Mouse (Mus musculus): ENCODE results near the gene BC016579.

Gene BC016579

GRCm38 (mm10) chr16:45653934-45654332 is at the start of gene BC016579:
Gene BC016579 (minus strand): TSS chr16:45654068.
- no peak for DNase-seq (ENCODE audit: low spot score in 2 of 2)

DNA sequence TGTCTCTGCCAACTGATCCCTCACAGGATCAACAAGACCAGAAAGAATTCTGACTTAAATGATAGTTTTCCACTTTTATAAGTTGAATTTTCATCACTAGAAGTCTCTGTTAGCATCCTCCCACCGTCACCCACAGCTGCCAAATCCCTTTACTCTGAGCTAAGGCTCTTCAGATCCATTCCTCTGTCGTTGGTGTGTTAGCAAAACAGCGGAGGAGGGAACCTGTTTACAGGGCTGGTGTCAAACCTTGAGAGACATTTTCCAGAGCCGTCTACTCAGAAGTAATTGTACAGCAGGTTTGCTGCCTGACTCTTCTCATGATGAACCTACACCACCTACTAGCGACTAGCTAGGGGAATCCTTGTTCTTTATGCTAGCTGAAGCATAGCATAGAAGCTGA is 45.4 kb upstream of the BC016579 start:
- no peak for DNase-seq (ENCODE audit: low spot score in 2 of 2)

DNA sequence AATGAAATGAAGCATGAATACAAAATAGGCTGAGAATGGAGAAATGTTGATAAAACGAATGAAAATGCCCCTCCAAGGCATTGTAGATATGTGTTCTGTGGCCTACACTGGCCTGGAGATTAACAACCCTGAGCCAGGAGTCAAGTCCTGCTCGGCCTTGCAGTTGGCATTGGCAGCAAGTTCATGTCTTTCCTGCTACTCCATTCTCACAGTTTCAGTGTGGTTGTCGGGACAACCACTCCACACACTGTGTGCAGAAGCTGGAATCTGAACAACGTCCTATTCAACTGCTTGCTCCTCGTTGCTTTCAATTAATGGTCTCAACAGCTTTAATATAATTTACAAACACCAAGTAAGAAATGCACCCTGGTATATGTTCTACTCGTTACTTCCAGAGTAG is 44.1 kb upstream of the BC016579 start:
- DNase-seq (ENCODE audit: low spot score in 2 of 2), result no peak

GRCm38 (mm10) chr16:45695445-45696160 is 41.7 kb upstream of the BC016579 start:
- DNase-seq (ENCODE audit: low spot score in 2 of 2), result no peak

DNA sequence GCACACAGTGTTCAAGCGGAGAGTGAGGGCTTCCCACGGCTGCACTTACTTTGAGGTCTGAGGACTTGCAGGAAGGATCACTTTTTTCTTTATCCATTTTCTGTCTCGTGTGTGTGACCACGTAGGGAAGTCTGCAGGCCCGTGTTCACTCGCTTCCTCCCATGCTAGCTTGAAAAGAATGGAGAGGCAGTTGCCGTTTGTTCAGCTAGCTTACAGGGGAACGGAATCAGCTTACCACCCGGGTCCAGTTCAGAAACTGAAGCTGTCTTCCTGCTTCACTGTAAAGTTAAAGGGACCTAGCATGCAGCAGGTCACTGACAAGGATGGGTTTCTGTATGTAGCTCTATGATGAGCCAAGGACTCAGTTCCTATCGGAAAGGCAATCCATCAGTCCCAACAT is 39.7 kb upstream of the BC016579 start, which contains the start of gene Tmprss7:
TSS of gene Tmprss7 (minus strand) at position 101 of the 400 bp plus-strand sequence.
- no peak for DNase-seq (ENCODE audit: low spot score in 2 of 2)

DNA sequence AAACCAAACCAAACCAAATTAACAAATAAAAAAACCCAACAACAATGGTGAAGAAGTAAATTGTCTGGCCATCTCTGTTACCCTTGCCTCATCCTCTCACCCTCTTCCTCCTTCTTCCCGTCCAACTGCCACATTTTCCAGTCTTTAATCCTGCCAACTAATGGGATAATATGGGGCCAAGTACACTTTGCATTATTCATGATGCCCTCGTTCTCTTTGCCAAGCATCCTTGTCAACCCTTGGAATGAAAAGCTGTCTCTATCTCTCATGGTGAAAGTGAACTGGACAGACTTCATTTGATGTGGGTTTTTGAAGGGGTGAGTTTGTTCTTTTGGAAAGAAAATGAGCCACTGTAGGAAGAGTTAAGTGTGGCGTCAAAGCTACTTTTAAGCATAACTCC is 39.0 kb upstream of the BC016579 start:
- DNase-seq (ENCODE audit: low spot score in 2 of 2), result no peak

GRCm38 (mm10) chr16:45690178-45690577 is 36.3 kb upstream of the BC016579 start:
- no peak for DNase-seq (ENCODE audit: low spot score in 2 of 2)

DNA sequence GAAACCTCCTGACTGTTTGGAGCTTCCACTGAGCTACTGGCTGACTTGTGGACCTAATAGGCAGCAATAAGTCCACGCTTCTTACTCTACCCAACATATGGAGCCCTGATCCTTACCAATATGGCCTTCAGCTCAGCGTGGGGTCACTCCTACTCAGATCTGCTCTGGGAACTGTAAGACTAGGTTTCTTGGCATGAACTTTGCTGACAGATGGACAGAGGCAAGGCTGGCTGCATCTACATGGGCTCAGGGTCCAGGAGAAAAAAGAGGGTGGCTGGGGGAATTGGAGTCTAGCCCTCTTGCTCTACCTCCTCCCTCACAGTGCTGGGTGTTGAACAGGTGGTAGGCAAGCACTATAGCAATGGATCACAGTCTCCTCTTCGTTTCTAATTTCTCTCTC is 33.0 kb upstream of the BC016579 start:
- no peak for DNase-seq (ENCODE audit: low spot score in 2 of 2)

DNA sequence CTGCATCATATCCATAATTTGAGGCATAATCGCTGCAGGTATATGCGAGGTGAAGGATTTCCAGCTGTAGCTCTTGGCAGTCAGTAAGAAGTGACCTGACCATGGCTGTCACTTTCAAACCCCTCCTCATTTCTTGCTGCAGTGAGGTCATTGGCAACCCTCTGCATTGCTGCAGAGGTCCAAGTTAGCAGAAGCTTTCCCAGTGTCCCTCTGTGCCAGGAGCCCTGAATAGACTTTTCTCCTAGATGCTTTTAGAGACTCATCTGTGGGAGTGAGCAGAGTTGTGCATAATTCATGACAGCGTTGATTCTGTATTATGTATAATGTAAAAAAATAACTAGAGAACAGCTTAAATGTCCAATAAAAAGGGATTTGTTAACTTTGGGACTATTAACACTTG is 31.4 kb upstream of the BC016579 start:
- no peak for DNase-seq (ENCODE audit: low spot score in 2 of 2)

GRCm38 (mm10) chr16:45684815-45685214 is 30.9 kb upstream of the BC016579 start:
- DNase-seq (ENCODE audit: low spot score in 2 of 2), result peak; percentile 43 to 63

DNA sequence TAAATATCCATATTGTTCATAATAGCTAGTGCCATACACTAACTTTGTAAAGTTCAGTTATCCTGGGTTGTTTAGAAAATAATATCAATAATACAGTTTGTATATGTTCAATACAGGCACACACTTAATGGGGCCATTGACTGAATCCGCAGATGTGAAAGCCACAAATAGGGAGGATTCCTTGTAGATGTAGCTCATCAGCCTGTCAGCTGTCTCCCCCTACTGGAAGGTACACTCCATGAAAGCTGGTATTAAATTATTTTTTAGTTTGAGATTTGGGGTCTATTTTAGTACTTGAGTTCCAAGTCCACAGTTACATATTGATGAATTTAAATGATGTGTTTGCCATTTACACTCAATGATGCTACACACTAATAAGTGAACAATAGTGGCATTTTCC is 22.6 kb upstream of the BC016579 start:
- no peak for DNase-seq (ENCODE audit: low spot score in 2 of 2)

- DNase-seq (ENCODE audit: low spot score in 2 of 2), result no peak
These were observed 16.1 kb upstream of the BC016579 start for GRCm38 (mm10) chr16:45670005-45670404.

- DNase-seq (ENCODE audit: low spot score in 2 of 2), result no peak
These were observed 14.3 kb upstream of the BC016579 start for GRCm38 (mm10) chr16:45668178-45668577.

- no peak for DNase-seq (ENCODE audit: low spot score in 2 of 2)
These were observed 12.3 kb upstream of the BC016579 start for GRCm38 (mm10) chr16:45666136-45666535.

- DNase-seq (ENCODE audit: low spot score in 2 of 2), result no peak
These were observed 8.5 kb upstream of the BC016579 start for GRCm38 (mm10) chr16:45662381-45662780.

DNA sequence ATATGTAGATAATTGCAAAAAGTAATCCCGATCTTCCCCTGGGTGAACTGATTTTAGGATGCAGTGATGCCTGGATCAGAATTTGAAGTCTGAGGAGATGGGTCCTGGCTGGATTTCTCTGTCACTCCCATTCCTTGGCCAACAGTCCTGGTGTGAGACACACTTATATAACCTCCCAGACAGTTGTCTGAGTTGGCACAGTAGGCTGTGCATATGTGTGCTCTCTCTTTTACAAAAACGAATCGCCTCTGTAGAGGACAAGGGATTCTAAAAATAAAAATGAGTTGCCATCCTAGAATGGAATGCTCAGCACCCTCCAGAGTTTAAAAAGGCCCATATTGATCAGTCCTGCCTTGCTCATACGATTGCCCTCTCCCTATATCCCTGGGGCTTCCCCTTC is 5.7 kb upstream of the BC016579 start:
- peak in 1 of 2 experiments; percentile 20 for DNase-seq (ENCODE audit: low spot score in 2 of 2)

GRCm38 (mm10) chr16:45658248-45658647 is 4.4 kb upstream of the BC016579 start:
- DNase-seq (ENCODE audit: low spot score in 2 of 2), result no peak

DNA sequence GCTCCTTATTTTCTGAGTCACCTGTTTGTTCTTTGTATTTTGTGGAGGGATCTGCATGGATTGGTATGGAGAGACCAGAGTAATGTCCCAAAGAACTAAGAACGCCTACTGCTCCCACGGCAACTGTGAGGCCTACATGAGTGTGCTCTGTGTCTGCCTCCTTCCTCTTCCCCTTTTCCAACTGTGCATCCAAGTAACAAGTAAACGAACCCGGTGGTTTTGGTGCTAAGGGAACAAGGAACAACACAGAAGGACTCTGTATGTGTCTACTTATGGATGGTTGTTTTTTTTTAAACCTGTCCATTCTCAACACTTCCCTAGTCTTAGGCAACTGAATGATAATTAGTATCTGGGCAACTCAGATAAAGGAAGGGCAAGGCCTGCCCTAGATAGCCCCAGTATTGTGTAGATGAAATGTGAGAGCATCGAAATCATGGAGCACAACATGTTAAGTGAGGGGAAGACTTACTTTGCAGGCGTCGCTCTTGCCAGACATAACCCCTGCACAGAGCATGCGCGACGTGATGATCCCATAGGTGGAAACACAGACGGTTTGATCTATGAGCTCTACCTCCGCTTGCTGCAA is 3.8 kb upstream of the BC016579 start:
- DNase-seq (ENCODE audit: low spot score in 2 of 2), result no peak

DNA sequence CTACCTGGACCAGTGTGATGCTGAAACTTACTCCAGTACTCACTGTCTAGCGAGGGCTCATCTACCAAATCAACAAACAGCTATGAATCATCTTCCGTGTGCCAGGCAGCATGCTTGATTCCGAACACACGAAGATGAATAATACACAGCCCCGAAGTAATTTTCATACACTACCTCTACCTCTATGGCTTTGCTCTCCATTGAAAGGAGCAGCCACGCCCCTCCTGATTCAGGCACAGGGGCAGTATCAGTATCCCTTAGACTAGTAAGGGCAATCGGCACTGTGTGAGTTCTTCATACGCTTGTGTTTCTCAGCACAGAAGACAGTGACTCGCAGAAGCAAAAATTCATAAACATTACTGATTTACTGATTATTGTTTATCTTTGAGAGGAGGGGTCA is 597 bp upstream of the BC016579 start:
- no peak for DNase-seq (ENCODE audit: low spot score in 2 of 2)

DNA sequence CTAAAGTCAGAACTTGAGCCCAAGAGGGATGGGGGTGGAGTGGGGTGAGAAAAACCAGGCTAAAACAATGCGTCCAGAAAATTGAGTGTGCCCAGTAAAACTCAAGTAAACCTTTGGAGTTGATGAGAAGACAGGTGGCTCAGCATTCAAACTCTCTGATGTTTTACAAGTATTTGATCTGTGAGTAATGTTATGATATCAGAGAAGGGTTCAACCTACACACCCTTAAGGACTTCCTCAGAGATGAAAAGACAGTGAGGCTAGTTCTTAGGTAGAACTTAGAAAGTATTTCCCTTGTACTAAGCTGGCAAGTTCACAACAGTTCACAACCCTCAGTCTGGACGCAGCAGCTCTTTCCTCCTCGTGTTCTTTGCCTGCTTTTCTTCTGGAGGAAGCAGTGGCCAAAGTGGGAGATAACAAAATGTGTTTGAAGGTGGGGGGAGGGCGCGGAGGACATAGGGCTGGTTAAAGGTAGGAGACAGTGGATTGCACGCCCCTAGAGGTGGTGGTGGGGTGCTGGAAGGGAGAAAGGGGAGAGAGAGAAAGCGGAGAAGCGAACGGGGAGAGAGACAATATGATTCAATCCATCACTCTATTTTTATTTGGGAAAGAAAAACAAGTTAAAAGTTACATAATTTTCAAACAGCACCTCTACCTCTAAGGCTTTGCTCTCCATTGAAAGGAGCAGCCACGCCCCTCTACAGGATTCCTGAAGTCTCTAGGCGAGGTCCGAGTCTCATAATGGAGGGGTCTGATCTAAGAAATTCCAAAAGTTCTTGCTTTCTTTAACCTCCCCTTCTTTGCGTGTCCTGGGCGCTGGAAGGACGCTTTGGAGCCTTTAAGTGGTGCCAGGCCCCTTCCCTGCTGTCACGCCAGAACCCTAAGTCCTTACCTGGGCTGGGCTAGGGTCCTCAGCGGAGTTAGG is 597 bp downstream of the BC016579 start:
- DNase-seq (ENCODE audit: low spot score in 2 of 2), result no peak

GRCm38 (mm10) chr16:45651497-45651896 is 2.4 kb downstream of the BC016579 start:
- no peak for DNase-seq (ENCODE audit: low spot score in 2 of 2)

GRCm38 (mm10) chr16:45644380-45644779 is 9.5 kb downstream of the BC016579 start:
- no peak for DNase-seq (ENCODE audit: low spot score in 2 of 2)
